Mouse (Mus musculus): ENCODE results near the gene Slc8a1. TPM values are rescaled to one million over a fixed set of nuclear protein-coding genes. Genes with fewer than 3 reads are reported as not detected.
A peak's percentile ranks its signal among the peaks of the same experiment; 100 is the strongest.

Slc8a1 gene
- 0.60 and 0.94 TPM in 2 replicates for polyA plus RNA-seq (2015; fragmentation: Nextera tagmentation; extraction: Ambion mirVana)

DNA sequence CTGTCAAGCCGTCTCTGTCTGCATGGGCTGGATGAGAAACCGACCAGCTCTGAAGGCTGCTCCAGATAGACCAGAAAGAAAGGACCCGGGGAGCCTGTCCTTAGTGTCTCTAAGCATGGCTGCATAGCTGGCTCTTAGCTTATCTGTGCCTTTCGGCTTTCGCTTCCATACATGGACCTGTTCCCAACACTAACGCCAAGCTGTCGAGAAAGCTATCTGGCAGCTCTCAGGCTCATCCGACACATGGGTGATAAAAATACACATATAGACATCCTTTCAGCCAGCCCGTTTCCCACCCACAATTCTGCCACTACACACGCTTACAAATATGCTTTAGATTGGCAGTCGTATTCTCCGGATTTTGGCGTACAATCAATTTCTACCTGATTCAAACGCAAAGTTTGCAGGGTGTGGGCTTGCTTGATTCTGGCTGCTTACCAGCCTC, at the start of gene Slc8a1:
Slc8a1 (minus strand) TSS at position 67 of the 445 bp plus-strand sequence.
- DNase-seq (ENCODE audit: low spot score) = no peak

DNA sequence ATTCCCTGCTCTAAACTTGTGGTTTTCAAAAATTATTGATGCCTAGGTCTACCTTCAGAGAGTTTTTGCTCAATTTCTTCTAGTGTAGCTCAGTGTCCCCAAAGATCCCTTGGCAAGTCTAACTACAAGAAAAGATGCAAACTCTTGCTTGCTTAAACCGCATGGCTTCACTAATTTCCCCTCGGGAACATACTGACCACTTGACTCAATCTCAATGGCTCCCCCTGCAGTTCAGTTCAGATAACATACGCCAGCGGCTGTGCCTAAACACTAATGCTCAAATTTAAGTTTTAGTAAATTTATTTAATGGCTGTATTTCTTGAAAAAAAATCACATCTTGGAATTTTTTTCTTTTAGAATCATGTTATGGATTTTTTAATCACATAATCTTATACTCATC, 49.2 kb upstream of the Slc8a1 start:
- DNase-seq (ENCODE audit: low spot score) = peak; percentile 20

DNA sequence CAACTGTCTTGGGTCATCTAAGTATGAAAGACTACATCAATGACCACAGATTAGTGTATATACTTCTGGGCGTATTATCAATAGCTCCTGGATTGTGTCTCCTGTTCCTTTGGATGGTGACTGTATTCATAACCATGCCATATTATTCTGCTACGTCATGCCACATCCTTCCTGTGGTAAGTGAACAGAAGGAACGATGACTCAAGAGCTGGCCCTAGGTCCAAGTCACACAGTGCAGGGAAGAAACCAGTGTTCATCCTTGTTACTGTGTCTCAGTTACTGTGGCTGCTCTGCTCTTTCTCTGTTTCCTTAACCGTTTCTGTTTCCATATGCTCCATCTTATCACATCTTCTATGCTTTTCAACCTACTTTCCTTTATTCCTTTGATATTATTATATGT, 44.1 kb upstream of the Slc8a1 start:
- DNase-seq (ENCODE audit: low spot score) = no peak

DNA sequence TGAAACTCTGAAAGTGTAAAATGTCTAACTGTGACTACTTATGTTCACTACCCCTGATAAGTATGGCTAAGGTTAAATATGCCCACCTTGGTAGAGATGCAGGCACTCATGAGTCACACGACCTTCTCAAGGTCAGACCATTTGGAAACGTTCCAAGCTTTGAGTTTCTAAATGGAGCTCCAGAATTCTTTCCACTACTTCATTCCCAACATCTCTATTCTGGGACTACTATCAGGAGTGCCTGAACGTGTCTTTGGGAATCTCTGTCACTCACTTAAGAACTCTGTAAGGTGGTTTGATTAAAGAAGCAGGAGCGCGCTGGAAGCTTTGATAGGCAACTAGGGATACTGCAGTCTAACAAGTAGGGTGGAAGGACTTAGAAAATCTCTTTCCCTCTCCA, 43.3 kb upstream of the Slc8a1 start:
- DNase-seq (ENCODE audit: low spot score) = no peak

DNA sequence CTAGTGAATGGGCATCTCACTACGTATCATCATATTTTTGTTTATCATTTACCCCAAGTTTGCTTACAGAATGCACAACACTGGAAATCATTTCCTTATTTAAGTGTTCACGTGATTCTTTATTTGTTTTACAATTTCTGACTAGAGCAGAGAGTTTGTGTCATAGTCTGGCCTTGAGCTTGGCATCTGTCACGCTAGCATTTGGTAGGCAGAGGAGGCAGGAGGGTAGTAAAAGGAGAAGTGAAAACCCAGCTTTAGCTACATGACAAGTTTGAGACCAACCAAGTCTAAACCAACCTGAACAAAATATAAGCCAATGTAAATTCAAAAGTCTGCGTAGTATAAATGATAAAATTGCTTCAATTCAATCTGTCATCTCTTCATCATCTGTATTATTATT, 41.7 kb upstream of the Slc8a1 start:
- no peak for DNase-seq (ENCODE audit: low spot score)

DNA sequence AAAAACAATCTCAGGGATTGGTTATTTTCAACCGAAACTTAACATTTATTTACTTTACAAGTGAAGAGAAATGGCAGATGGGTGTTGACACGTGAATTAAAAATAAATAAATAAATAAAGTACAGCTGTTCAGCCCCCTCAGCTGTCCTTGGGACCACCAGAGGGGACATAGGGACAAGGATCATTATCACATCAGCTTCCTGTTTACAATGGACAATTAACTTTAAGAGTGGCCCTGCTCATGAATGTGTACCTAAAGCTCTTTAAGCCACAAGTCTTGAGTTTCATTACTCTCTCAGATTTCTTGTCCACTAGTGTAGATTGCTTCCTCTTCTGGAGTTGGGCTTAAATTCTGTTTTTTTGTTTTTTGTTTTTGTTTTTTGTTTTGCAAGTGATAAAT, 12.5 kb upstream of the Slc8a1 start:
- no peak for DNase-seq (ENCODE audit: low spot score)

DNA sequence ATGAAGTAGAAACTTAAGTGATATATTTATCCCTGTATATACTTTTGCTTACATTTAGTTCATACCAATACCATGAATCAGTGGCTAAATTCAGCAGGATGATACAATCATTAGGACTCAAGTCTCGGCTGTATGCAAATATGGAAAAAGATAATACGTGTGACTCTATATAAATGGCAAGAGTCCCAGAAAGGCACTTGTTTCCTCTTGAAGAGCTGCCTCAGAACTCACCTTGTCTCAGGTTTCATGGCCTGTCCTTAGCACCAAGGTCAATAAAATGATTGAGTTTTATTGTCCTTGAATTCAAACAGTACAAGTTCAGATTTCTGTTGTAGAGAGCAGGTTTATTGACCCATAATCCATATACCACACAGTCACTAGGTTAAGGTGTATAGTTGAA, 4.9 kb upstream of the Slc8a1 start:
- no peak for DNase-seq (ENCODE audit: low spot score)

DNA sequence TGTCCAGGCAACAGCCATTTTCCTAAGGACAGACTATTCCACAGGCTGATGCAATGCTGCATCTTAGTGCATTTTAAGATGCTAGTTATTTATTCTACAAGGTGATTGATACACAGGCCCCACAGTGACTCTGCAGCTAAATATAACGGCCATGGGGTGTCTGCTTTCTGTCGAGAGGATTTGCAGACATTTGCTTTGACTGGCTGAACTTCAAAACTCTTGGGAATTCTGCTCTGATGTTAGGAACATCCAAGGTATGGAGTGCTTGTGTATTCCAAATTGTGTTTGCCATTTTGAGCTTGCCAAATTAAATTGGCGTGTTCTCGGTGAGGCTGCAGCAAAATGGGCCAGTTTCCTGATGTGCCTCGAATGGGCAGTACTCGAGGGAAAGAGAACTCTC, 2.4 kb upstream of the Slc8a1 start:
- DNase-seq (ENCODE audit: low spot score) = no peak

DNA sequence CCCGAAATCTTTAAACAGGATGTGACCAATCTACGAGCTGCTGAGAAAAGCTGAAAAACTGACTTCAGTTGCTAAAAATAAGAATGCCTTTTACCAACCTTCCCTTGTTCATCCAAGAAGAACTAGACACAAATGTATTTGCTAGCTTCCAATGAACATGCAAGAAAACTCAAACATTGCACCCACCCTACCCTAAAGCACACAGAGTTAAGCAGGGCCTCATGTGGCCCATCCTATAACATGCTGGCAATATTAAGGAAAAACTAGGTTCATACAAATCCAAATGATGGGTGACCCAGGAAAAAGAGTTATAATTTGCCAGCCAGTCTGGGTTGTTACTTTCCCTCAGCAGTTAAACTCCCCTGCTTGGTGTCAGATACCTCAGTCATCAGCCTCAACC, 398 bp downstream of the Slc8a1 start:
- DNase-seq (ENCODE audit: low spot score) = no peak

DNA sequence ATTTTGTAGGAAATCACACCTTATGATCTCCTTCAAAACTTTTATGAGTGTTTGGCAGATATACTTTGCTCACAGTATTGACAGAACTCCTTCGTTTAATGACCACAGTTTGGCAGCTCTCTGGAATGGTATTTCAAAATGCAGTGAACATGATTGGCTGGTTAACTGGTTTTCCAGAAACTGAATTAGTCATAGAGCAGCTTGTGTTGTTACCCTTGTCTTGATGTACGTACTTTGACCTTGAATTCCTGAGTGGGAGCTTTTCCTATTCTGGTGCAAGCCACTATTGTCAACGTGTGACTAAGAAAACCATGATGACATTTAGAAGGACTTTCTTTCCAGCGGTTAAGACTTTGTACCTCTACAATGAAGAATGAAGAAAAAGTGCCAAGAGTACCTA, 868 bp downstream of the Slc8a1 start:
- DNase-seq (ENCODE audit: low spot score) = no peak

DNA sequence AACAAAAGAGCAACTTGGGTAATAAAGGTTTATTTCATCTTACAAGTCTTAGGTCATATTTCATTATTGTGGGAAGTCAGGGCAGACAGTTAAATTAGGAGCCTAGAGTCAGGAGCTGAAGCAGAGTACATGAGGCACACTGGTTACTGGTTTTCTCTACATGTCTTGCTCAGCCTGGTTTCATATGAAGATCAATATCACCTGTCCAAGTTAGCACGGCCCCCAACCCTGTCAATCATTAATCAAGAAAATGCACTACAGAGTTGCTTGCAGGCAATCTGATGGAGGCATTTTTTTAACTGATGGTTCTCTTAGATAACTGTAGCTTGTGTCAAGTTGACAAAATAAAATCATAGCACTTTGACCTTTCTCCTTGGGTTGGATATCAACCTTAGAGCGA, 2.6 kb downstream of the Slc8a1 start:
- no peak for DNase-seq (ENCODE audit: low spot score)

DNA sequence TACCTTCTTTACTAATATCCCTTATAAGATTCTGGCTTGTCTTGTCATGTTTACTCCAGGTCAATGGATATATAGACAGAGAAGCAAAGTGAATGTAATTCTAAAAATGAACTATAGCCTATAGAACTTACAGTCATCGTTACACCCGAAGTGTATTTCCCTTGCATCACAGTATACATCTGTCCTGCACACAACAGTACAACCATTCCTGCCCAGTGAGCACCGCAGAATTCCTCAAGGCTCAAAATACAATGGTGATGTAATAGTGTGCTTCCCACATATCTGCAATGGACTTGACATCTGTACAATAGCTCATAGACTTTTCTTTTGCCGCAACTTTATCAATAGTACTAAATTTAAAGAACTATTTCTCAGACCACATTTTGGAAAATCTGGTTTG, 8.3 kb downstream of the Slc8a1 start:
- DNase-seq (ENCODE audit: low spot score) = no peak

DNA sequence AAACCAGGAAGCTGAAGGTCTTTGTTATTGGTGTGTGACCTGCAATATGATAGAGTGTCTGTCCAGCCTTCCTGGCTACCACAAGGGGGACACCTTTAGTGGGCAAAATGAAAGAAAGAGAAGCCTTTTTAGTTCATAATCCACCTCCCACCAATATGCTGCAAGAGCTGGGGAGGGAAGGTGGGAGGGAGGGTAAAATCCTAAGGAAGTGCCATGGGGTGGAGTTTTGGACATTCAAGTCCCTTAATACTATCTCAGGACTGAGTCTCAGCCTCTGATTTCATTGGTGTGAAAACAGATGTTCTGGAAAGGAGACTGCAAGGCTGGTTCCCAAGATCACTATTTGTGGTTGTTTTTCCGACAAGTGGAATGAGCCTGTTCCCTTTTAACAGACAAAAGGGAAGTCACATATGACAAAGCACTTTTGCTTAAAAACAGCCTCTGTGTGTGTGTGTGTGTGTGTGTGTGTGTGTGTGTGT, 25.9 kb downstream of the Slc8a1 start:
- DNase-seq (ENCODE audit: low spot score) = no peak

DNA sequence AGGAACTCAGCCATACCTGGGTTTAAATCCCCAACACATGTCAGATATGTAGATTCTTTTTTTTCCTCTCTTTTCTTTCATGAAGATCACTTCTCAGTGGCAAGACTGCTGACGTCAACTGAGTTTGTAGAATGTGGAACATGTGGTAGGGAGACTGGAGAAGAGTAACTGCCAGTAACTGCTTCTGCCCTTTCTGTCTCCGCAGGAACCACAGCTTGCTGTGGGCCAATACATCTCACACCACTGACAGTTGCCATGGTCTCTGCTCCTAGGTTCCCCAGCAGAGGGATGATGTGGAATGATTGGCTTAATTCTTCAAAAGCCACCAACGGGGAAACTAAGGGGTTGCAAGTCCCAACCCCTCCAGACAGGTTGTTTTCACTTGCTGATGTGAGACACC, 33.4 kb downstream of the Slc8a1 start:
- DNase-seq (ENCODE audit: low spot score) = peak; percentile 8

DNA sequence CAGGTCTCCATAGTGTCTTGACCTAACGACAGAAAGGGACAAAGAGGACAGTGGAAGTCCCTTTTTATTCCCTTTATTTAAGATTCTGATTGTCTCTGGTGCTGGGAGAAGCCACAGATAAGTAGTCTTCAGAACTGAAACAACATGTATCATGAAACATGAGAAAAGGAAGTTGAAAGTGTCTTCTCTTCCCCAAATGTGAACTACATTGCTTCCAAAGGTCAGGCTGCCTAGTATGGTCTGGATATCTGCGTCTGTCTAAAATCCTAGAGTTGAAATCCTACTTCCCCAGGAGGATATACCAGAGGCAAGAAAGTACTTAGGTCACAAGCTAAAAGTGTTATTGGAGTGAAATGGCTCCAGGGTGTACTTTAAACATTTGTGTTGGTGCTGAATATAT, 34.9 kb downstream of the Slc8a1 start:
- DNase-seq (ENCODE audit: low spot score) = no peak

DNA sequence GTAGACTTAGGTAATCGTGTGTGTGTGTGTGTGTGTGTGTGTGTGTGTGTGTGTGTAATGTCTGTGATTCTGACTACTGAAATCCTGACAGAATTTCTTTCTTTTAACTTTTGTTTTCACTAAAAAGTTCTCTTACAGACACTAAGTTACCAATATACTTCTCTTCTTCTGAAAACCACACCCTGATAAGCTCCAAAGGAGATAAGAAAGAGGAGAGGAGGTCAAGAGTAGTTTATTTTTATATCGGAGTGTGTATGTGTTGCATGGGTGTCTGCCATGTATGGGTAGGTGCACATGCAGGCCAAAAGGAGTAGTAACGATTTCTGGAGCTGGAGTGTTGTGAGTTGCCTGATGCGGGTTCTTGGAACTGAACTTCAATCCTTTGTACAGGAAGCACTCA, 36.5 kb downstream of the Slc8a1 start:
- DNase-seq (ENCODE audit: low spot score) = no peak

DNA sequence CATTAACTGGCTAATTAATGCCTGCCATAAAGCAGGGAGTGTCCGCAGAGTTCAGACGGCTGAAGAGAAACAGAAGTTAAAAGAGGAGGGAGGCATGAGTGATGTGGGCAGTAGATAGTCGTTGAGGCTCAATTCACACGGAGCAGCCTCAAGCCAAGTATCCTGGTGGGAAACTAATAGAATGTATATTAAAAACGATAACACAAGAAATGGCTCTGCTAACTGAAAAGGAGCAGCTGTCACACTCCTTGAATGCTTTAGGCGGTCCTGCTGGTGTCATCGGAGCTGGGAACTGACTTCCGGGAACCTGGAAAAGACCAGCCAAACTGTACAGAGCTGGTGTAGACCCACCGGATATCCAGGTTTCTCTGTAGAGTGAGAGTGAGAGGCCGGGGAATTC, 39.4 kb downstream of the Slc8a1 start:
- no peak for DNase-seq (ENCODE audit: low spot score)

DNA sequence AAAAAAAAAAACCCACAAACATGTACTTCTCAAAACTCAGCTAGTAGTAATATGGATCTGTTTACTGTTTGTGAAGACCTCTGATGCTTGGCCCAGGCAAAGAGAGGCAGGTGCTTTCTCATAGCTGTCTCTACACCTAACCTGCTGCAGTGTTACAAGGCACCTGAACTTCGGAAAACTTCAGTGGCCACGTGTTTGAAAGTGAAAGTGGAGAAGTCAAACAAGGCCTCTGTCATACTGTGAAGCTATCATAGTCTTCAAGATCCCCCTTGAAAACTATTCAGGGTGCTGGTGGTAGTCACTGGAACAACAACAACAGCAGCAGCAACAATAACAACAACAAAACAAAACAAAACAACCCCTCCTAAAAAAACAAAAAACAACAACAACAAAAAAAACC, 40.5 kb downstream of the Slc8a1 start:
- DNase-seq (ENCODE audit: low spot score) = peak; percentile 11

DNA sequence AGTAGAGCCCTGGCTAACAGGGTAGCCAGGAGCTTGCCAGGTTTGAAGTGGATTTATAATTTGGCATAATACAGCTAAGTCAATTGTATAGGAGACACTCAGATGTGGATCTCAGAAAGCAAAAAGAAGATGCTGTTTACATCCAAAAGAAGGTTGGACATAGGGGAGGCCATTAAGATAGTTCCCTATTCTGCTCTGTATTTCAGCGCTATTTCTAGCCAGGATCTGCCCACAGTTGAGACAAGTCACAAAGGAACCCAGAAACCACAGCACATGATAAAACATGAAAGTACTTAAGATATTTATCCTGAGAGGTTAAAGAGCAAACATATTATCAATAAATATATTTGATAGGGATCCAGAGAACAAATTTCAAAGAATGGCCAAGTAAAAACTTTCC, 43.2 kb downstream of the Slc8a1 start:
- no peak for DNase-seq (ENCODE audit: low spot score)

DNA sequence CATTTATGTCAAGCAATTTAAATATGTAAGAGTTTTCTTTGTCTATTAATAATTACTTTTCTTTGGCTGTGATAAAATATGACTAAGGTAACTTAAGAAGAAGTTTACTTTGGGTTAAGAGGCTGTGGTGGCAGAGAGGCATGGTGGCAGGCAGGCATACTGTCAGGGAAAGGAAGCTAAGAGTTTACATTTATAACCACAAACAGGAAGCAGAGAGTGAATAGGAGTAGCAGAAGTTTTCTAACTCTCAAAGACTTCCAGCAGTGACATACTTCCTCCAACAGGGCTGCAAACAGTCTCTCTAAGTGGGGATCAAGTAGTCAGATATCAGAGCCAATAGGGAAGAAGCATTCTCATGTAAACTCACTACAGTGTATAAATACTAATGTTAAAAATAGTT, 58.6 kb downstream of the Slc8a1 start:
- DNase-seq (ENCODE audit: low spot score) = no peak

DNA sequence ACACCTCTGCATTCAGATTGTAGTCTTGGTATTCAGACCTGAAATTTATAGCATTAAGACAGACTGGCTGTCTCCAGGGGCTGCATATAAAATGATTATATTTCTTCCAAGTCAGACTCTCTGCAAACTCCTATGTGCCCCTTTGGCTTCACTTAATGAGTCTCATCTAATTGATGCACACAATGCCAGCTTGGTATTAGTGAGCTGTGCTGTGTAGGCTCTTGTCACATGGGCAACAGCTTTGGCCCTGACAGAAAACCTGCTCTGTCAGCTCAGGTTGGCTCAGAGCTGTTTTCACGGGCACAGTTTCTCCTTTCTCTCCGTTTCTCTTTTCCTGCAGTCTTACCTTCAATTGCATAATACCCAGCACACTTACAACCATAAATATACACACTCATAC, 60.7 kb downstream of the Slc8a1 start:
- DNase-seq (ENCODE audit: low spot score) = no peak

DNA sequence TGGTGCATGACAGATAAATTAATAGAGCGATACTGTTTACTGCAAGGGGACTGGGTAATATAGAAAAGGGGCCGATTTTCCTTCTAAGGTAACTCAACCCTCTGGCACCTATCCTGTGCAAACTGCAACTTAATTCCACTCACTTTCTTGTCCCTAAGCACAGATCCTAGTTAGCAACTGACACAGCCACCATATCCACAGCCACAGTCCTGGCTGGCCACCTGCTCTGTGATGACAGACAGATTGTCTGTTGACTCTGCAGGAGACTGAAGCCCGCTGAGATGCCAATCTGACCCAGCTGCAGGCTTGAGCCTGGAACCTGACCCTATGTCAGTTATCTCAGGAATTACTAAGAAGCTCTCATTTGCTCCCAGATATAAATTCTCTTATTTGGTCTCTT, 62.0 kb downstream of the Slc8a1 start:
- DNase-seq (ENCODE audit: low spot score) = no peak

DNA sequence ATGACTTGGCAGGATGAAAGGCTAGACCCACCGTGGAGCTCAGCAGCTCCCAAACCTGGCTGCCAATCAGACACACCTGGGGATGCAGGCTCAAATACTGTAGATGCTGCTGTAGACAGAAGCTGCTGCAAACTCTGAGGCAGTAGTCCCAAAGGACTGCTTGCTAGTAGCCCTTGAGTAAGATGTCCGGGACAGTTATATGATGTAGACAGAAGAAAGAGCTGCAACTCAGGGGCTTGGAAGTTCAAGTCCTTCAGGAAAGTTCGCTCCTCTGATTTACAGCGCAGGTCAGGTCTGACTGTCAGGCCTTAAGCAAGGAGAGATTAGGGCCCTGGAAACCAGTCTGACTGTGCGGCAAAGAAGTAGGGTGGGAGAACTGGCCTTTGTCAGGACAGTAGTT, 66.9 kb downstream of the Slc8a1 start:
- DNase-seq (ENCODE audit: low spot score) = no peak
